Mouse (Mus musculus) intestine, embryonic 14.5 days (tissue): ENCODE measurements around the gene Tmprss2. TPM values are rescaled to one million over a fixed set of nuclear protein-coding genes. Genes with fewer than 3 reads are reported as not detected.

ENCODE experiments used
- ATAC-seq: fragments of 200-750 bp; cut with Nextera tagmentation; replicated peaks from 2 replicates; pipeline ENCODE4 v1.8.0; 2017; ENCODE audit warnings: low read depth, moderate number of reproducible peaks, moderate TSS enrichment, moderate library complexity; ENCODE audit not compliant: low FRiP score, low TSS enrichment
- DNase-seq: peaks from one replicate; pipeline ENCODE4 v3.0.0-alpha.2; 2018; ENCODE audit warnings: low spot score
- H3K27ac ChIP-seq: fragments of 300-500 bp; sonication (generic); 2 replicates; pipeline ENCODE4 v1.5.1; 2014; ENCODE audit warnings: low read depth, mild to moderate bottlenecking, control low read depth
- H3K27me3 ChIP-seq: fragments of 300-500 bp; sonication (generic); replicated peaks from 2 replicates; pipeline ENCODE4 v1.6.1; 2014; ENCODE audit warnings: low read length, control low read depth; ENCODE audit not compliant: control insufficient read depth, insufficient read depth
- H3K36me3 ChIP-seq: fragments of 300-500 bp; sonication (generic); 2 replicates; pipeline ENCODE4 v1.6.1; 2014; ENCODE audit warnings: low read length, control low read depth; ENCODE audit not compliant: control insufficient read depth, insufficient read depth
- H3K4me1 ChIP-seq: fragments of 300-500 bp; sonication (generic); replicated peaks from 2 replicates; pipeline ENCODE4 v1.6.1; 2014; ENCODE audit warnings: low read length, control low read depth, mixed read lengths; ENCODE audit not compliant: control insufficient read depth, insufficient read depth
- H3K4me2 ChIP-seq: fragments of 300-500 bp; sonication (generic); 2 replicates; pipeline ENCODE4 v1.6.1; 2014; ENCODE audit warnings: low read length
- H3K4me3 ChIP-seq: fragments of 300-500 bp; sonication (generic); 2 replicates; pipeline ENCODE4 v1.5.1; 2014; ENCODE audit warnings: low read depth, low read length, control low read depth, mixed read lengths
- H3K9ac ChIP-seq: fragments of 300-500 bp; sonication (generic); 2 replicates; pipeline ENCODE4 v1.6.1; 2014; ENCODE audit warnings: mild to moderate bottlenecking, low read length
- H3K9me3 ChIP-seq: fragments of 300-500 bp; sonication (generic); 2 replicates; pipeline ENCODE4 v1.6.1; 2016; ENCODE audit warnings: low read length, control low read depth; ENCODE audit not compliant: control insufficient read depth
- whole genome bisulfite sequencing: fragments of 180-500 bp; shearing (Covaris S2); extraction: QIAGEN DNeasy Blood & Tissue Kit; methylation state at CpG from one replicate; pipeline ENCODE4 v1.1.7; 2014; 5-methylcytosine and 5-hydroxymethylcytosine counted together
- polyA plus RNA-seq: library from polyadenylated mRNA; unstranded; fragments of >200 nt; fragmentation: Nextera tagmentation; extraction: Ambion mirVana; gene quantifications from 2 replicates; pipeline ENCODE4 v1.2.1, GENCODE M21; 2014

Gene Tmprss2
- polyA plus RNA-seq: 25.5 and 25.9 TPM in 2 replicates

DNA sequence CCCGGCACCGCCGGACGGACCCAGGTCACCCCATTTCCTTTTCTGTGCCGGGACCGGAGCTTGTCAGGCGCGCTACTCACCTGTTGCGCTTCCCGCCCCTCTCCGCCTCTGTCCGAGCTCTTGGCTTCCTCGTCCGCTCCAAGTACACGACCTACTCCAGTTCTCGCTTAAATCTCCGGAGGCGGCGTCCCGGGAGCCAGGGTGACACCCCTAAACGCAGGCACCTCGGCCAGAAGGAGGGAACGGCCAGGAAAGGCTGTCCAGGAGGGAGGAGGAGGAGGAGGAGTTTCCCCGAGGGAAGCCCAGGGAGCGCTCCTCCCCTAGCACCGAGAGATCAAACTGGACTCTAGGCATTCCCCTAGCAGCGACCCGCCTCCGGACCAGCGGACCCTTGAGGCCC lies at the start of gene Tmprss2:
Gene Tmprss2, minus strand, starts transcription at position 257 of the 400 bp plus-strand sequence.
- Histone ChIP-seq H3K9me3 (no peaks in the 10 kb centered on the region), H3K36me3 (no peaks in the 10 kb centered on the region), H3K4me3 (peak within 1 kb of the TSS; percentile 41), H3K27ac (peak within 1 kb of the TSS; percentile 19; the same call in 1 of the 2 replicates), H3K27me3 (peaks cover 34% of the 10 kb centered on the region), H3K9ac (peak within 1 kb of the TSS; percentile 39), H3K4me1 (0 out of 2 replicates have a peak, but pooled peaks cover 5% of the 10 kb centered on the region), H3K4me2 (peak within 1 kb of the TSS; percentile 53)
- WGBS: under 1% methylated on average over 30 of the region's 30 CpGs
- DNase-seq (peak; percentile 75), ATAC-seq (peak; percentile 50; the same call in 1 of the 2 replicates)

DNA sequence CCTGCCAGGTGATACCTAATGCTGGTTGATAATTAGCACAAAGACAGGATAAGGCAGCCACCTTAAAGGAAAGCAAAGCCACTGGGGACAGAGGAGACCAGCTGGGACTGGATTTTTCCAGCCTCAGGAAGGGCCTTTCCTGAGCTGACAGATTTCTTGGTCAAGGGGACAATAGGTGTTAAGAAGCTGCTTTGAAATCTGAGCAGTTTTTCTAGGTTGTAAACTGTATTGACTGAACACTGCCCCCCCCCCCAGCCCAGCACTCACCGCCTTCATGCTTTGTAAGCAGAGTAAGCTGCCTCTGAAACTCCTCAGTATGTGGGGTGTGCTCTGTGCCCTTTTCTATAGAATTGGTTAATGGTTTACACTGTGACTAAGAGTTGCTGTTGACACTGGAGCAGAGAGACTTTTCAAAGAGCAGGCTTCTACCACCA lies 48.2 kb upstream of the Tmprss2 start:
- ATAC-seq (peak; percentile 94), DNase-seq (peak; percentile 75)
- no peak overlapping the region for H3K4me2 ChIP-seq
- no peaks in the 10 kb centered on the region for H3K27me3 ChIP-seq
- H3K4me3 ChIP-seq: no peak overlapping the region
- H3K27ac ChIP-seq: peak overlapping the region; percentile 83
- H3K4me1 ChIP-seq: no peaks in the 10 kb centered on the region
- no peaks in the 10 kb centered on the region for H3K9me3 ChIP-seq
- H3K36me3 ChIP-seq: no peaks in the 10 kb centered on the region
- H3K9ac ChIP-seq: no peak overlapping the region
- WGBS: 29% methylated on average over 1 of the region's 1 CpGs

DNA sequence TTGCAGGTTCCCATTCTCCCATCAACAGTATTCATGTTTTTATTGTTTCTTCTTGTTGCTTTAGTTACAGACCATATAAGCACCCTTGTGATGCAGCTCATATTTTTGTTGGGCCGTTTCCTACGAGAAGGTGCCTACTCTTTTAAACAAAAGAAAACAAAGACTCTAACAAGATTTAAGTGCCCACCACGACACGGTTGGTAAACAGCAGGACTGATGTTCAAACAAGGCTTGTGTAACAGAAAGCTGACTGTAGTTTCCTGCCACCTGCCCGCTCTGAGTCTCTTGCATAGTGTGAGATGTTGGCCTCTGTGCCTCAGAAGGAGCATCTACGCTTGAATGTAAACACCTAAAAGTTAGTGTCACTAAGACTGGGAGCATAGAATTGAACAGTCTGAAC lies 47.5 kb upstream of the Tmprss2 start:
- H3K4me2 ChIP-seq: no peak overlapping the region
- peak overlapping the region; percentile 83 for H3K27ac ChIP-seq
- no peak overlapping the region for H3K9ac ChIP-seq
- no peak overlapping the region for H3K4me3 ChIP-seq
- no peaks in the 10 kb centered on the region for H3K9me3 ChIP-seq
- no peaks in the 10 kb centered on the region for H3K4me1 ChIP-seq
- ATAC-seq (0 out of 2 replicates have a peak, but pooled peaks have one; percentile 2), DNase-seq (no peak)
- WGBS: 34% methylated on average over 6 of the region's 6 CpGs
- H3K36me3 ChIP-seq: no peaks in the 10 kb centered on the region
- no peaks in the 10 kb centered on the region for H3K27me3 ChIP-seq

DNA sequence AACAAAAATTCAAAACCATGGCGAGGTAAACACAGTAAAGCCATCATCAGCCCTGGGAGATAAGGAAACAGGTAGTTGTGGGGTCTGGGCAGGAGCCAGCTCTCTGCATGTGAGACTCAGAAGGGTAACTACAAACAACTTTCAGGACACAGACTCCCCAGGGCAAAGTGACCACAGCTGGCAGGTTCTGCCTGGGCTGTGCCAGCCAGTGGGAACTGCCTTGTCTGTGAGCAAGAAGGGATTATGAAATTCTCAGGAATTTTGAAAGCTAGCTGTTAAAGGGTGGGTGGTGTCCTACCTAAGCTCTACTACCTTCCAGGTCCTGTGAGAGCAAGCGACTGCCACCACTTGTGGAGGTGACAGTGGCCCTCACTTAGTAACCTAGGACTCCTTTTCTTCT lies 44.8 kb upstream of the Tmprss2 start:
- Histone ChIP-seq H3K27ac (no peak overlapping the region), H3K4me1 (no peaks in the 10 kb centered on the region), H3K27me3 (no peaks in the 10 kb centered on the region), H3K9ac (no peak overlapping the region), H3K9me3 (no peaks in the 10 kb centered on the region), H3K4me3 (no peak overlapping the region), H3K36me3 (no peaks in the 10 kb centered on the region), H3K4me2 (no peak overlapping the region)
- DNase-seq (no peak), ATAC-seq (no peak)
- 73% methylated on average over 2 of the region's 2 CpGs for WGBS

DNA sequence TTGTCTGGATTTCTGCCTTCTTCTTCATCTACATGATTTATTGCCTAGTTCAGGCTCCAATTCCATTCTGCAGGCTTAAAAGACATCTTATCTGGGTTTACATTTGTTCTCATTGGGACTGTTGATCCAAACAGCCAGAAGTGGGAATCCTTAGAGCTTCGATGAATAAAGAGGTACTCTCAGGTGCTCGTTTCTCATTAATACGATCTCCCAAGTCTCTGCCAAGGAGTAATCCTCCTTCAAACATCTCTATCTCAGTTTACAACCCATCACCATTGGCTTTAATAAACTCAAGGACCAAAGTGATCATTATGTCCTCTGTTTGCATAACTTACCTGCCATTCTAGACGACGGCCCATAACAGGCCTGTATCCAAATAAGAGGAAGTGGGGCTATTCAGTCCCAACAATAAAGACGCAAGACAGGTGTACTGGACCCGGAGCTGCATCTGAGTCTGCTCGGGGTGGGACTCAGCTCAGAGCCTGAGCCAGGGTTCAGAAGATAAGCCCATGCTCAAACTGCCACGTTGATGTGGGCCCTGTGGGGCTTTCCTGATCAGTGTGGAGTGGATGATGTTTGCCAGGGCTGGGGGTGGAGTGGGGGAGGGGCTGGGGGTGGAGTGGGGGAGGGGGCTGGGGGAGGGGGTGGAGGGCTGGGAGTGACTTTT lies 38.7 kb upstream of the Tmprss2 start:
- H3K4me2 ChIP-seq: no peak overlapping the region
- H3K9me3 ChIP-seq: no peaks in the 10 kb centered on the region
- no peaks in the 10 kb centered on the region for H3K36me3 ChIP-seq
- ATAC-seq: peak; percentile 82
- H3K9ac ChIP-seq: no peak overlapping the region
- H3K4me1 ChIP-seq: no peaks in the 10 kb centered on the region
- no peak overlapping the region for H3K4me3 ChIP-seq
- no peak overlapping the region for H3K27ac ChIP-seq
- 42% methylated on average over 9 of the region's 9 CpGs for WGBS
- no peak for DNase-seq
- H3K27me3 ChIP-seq: no peaks in the 10 kb centered on the region

DNA sequence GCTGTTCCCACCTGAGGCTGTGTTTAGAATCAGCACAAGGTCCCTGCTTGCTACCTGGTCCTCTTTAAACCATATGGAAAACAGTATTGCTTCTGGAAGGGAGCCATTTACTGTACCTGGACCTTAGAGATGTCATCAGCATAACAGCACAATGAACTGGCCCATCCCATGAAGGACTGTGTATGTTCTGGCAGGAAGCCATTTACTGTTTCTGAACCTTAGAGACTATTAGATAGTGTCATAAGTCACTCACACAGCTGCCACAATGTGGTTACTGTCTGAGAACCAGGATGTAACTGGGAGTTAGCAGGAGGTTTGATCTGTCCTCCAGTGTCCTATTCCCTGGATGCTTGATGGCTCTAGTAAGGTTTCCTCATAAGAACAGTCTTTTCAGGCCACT lies 33.7 kb upstream of the Tmprss2 start:
- H3K27me3 ChIP-seq: no peaks in the 10 kb centered on the region
- H3K36me3 ChIP-seq: no peaks in the 10 kb centered on the region
- H3K4me3 ChIP-seq: no peak overlapping the region
- no peak for ATAC-seq
- H3K4me1 ChIP-seq: no peaks in the 10 kb centered on the region
- H3K4me2 ChIP-seq: no peak overlapping the region
- no peak overlapping the region for H3K9ac ChIP-seq
- H3K27ac ChIP-seq: no peak overlapping the region
- no peaks in the 10 kb centered on the region for H3K9me3 ChIP-seq
- no peak for DNase-seq

DNA sequence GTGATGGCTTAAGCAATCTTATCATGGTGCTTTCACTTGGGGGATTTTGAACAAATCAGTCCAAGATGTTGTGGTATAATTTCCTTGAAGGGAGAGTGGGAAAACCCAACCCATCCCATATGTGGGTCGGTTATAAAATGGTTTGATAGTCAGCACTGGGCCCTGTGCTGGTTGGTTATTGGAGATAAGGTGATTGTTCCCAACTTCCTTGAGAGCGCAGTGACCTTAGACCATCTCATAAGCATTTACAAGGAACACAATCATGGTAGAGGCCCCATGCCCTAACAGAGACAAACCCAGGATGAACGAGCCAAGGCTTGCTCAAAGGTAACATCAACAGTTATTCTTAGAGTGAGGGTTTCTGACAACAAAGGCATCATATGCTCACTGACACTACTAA lies 28.6 kb upstream of the Tmprss2 start:
- H3K36me3 ChIP-seq: no peaks in the 10 kb centered on the region
- H3K27ac ChIP-seq: no peak overlapping the region
- no peak overlapping the region for H3K9ac ChIP-seq
- DNase-seq (no peak), ATAC-seq (no peak)
- WGBS: 82% methylated on average over 3 of the region's 3 CpGs
- H3K9me3 ChIP-seq: no peaks in the 10 kb centered on the region
- H3K4me1 ChIP-seq: no peaks in the 10 kb centered on the region
- no peaks in the 10 kb centered on the region for H3K27me3 ChIP-seq
- no peak overlapping the region for H3K4me3 ChIP-seq
- no peak overlapping the region for H3K4me2 ChIP-seq

DNA sequence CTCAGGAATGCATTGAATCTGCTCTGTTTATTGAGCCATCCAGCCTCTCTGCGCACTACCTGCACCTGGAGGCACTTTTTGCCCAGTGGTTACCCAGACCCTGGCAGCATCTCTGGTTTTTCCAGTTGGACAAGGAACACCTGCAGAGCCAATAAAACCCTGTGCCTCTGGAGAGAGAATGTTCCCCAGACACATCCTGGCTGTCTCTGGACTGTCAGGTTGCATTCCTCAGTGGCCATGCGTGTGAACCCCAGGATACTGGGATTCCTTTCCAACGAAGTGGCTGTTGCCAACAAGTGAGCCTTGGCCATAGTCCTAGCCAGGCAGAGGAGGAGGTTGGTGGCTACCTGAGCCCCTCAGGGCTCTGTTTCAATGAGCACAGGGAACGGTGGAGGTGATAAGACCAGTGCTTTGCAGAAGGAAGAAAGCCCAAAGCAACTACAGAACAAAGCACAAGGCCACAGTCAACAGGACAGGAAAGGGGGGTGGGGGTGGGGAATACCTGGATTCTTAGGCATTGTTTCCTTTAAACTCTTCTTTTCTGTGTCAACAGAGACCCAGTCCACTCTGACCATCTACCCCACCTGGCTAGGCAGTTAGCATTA lies 22.0 kb upstream of the Tmprss2 start:
- no peak overlapping the region for H3K4me3 ChIP-seq
- no peak overlapping the region for H3K9ac ChIP-seq
- H3K27ac ChIP-seq: no peak overlapping the region
- H3K4me2 ChIP-seq: no peak overlapping the region
- no peak for DNase-seq
- H3K9me3 ChIP-seq: no peaks in the 10 kb centered on the region
- H3K36me3 ChIP-seq: no peaks in the 10 kb centered on the region
- H3K27me3 ChIP-seq: no peaks in the 10 kb centered on the region
- no peaks in the 10 kb centered on the region; the same call in 1 of the 2 replicates for H3K4me1 ChIP-seq
- 48% methylated on average over 4 of the region's 4 CpGs for WGBS
- 0 out of 2 replicates have a peak, but pooled peaks have one; percentile 23 for ATAC-seq

DNA sequence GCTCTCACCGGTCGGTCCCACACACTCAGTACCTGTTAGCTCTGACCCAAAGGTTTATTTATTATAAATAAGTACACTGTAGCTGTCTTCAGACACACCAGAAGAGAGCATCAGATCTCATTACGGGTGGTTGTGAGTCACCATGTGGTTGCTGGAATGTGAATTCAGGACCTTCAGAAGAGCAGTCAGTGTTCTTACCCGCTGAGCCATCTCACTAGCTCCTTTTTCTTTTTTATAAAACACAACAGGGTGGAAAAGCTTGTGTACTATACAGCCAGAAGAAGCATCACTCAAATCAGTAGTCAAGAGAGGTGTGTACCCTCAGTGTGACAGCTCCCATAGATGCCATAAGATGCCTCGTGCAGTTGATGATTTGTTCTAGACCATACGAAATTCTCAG lies 12.2 kb upstream of the Tmprss2 start:
- Histone ChIP-seq H3K4me2 (no peak overlapping the region), H3K9me3 (no peaks in the 10 kb centered on the region), H3K4me3 (no peak overlapping the region), H3K27ac (no peak overlapping the region), H3K36me3 (no peaks in the 10 kb centered on the region), H3K4me1 (no peaks in the 10 kb centered on the region), H3K9ac (no peak overlapping the region), H3K27me3 (no peaks in the 10 kb centered on the region)
- ATAC-seq: no peak
- 80% methylated on average over 6 of the region's 6 CpGs for WGBS
- DNase-seq: no peak
